Mouse (Mus musculus): ENCODE results near the gene Gm11568. TPM values are rescaled to one million over a fixed set of nuclear protein-coding genes. Genes with fewer than 3 reads are reported as not detected.
"Not testable (repeated sequence)": the region's sequence is repeated elsewhere in the genome, so short reads cannot be mapped to it uniquely, and the experiment has no call there.

Gene Gm11568
- polyA plus RNA-seq, 1 experiment, result not detected

DNA sequence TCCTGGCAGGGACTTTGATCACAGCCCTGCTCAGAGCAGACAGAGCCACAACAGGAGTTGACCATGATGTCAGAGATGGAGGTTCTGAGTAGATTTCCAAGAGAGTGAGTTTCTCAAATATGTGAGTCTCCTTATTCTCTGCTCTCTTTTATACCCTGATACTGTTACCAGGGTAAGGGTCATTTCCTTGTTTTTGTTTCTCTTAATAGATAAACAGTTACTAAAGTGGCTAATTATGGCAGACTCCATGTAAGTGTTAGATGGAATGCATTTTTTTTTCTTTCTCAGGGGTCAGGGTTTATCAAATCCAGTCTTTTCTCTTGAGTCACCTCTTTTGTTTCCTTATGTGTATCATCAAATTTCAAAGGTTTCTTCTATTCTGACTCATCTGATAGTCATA, 6.2 kb upstream of the Gm11568 start, which contains the start of gene Krtap4-16:
TSS of gene Krtap4-16 (minus strand) at position 101 of the 400 bp plus-strand sequence.
- H3K27ac ChIP-seq (ENCODE audit: insufficient read depth, low read length), result no peak within 1 kb of the TSS
- no peaks in the 10 kb centered on the region for H3K4me1 ChIP-seq (ENCODE audit: control insufficient read depth, insufficient read depth, low read length)
- TF ChIP-seq EP300 (IDR thresholded peaks at IDR 0.05; ENCODE audit: insufficient read depth, low read depth, low read length), result no peak
- TF ChIP-seq POLR2A (IDR thresholded peaks at IDR 0.05; ENCODE audit: insufficient read depth, low read length), result no peak
- TF ChIP-seq CTCF (IDR thresholded peaks at IDR 0.05; ENCODE audit: low read depth, low read length), result no peak
- H3K27me3 ChIP-seq (ENCODE audit: control insufficient read depth, insufficient read depth, low read length, poor library complexity, severe bottlenecking), result no peaks in the 10 kb centered on the region
- H3K4me3 ChIP-seq (ENCODE audit: low read depth, low read length), result no peak within 1 kb of the TSS
- no peaks in the 10 kb centered on the region for H3K36me3 ChIP-seq (ENCODE audit: control insufficient read depth, insufficient read depth, low read length, poor library complexity, severe bottlenecking)
- H3K9ac ChIP-seq (ENCODE audit: low read depth, poor library complexity, severe bottlenecking), result no peak within 1 kb of the TSS
- no peaks in the 10 kb centered on the region for H3K9me3 ChIP-seq (replicated peaks; ENCODE audit: control insufficient read depth, insufficient read depth, low read length, poor library complexity, severe bottlenecking)

DNA sequence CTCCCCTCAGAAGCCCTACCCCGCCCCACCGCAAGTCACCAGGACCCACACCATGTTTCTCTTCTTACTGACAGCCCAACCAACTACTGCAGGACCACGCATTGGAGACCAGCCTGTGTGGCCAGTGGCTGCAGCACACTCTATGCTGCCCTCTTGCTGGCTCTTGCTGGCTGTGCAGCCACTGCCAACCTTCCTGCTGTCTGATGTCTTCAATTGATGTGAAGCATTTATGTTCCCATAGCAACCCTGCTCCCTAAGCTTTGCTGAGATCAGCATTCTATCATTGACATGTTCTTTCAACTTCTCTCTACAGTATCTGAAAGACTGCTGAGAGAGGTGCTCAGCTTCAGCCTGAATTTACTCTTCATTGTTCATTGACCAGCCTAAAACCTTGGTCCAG, 3.6 kb upstream of the Gm11568 start:
- Histone ChIP-seq H3K27ac (ENCODE audit: insufficient read depth, low read length) (no peak overlapping the region), H3K27me3 (ENCODE audit: control insufficient read depth, insufficient read depth, low read length, poor library complexity, severe bottlenecking) (no peaks in the 10 kb centered on the region), H3K9ac (ENCODE audit: low read depth, poor library complexity, severe bottlenecking) (no peak overlapping the region), H3K4me1 (ENCODE audit: control insufficient read depth, insufficient read depth, low read length) (no peaks in the 10 kb centered on the region), H3K36me3 (ENCODE audit: control insufficient read depth, insufficient read depth, low read length, poor library complexity, severe bottlenecking) (no peaks in the 10 kb centered on the region), H3K9me3 (replicated peaks; ENCODE audit: control insufficient read depth, insufficient read depth, low read length, poor library complexity, severe bottlenecking) (no peaks in the 10 kb centered on the region), H3K4me3 (ENCODE audit: low read depth, low read length) (no peak overlapping the region)
- TF ChIP-seq CTCF (IDR thresholded peaks at IDR 0.05; ENCODE audit: low read depth, low read length) (peak; percentile 46), EP300 (IDR thresholded peaks at IDR 0.05; ENCODE audit: insufficient read depth, low read depth, low read length) (no peak)

DNA sequence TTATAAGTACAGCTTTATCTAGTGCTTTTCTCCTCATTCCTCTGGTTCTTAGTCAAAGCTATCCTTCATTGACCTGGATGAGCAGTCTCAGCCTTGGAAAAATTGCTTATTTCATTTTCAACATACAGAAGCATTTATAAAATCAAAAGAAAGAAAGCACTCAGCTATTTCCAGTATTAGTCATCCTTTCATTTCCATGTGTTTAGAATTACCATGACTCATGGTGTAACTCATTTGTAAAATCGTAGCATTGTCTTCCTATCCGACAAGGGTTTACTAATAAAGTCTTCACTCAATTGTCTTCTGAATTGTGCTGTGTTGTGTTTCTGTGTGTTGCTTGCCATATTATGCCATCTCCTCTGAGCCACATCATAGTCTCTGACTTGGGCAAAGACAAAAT, 1.0 kb downstream of the Gm11568 start:
- H3K27me3 ChIP-seq (ENCODE audit: control insufficient read depth, insufficient read depth, low read length, poor library complexity, severe bottlenecking), result no peaks in the 10 kb centered on the region
- TF ChIP-seq EP300 (IDR thresholded peaks at IDR 0.05; ENCODE audit: insufficient read depth, low read depth, low read length) (no peak), POLR2A (IDR thresholded peaks at IDR 0.05; ENCODE audit: insufficient read depth, low read length) (no peak), CTCF (IDR thresholded peaks at IDR 0.05; ENCODE audit: low read depth, low read length) (no peak)
- no peak overlapping the region for H3K4me3 ChIP-seq (ENCODE audit: low read depth, low read length)
- H3K9ac ChIP-seq (ENCODE audit: low read depth, poor library complexity, severe bottlenecking), result no peak overlapping the region
- H3K36me3 ChIP-seq (ENCODE audit: control insufficient read depth, insufficient read depth, low read length, poor library complexity, severe bottlenecking), result no peaks in the 10 kb centered on the region
- H3K9me3 ChIP-seq (replicated peaks; ENCODE audit: control insufficient read depth, insufficient read depth, low read length, poor library complexity, severe bottlenecking), result no peaks in the 10 kb centered on the region
- H3K4me1 ChIP-seq (ENCODE audit: control insufficient read depth, insufficient read depth, low read length), result no peaks in the 10 kb centered on the region
- H3K27ac ChIP-seq (ENCODE audit: insufficient read depth, low read length), result no peak overlapping the region

DNA sequence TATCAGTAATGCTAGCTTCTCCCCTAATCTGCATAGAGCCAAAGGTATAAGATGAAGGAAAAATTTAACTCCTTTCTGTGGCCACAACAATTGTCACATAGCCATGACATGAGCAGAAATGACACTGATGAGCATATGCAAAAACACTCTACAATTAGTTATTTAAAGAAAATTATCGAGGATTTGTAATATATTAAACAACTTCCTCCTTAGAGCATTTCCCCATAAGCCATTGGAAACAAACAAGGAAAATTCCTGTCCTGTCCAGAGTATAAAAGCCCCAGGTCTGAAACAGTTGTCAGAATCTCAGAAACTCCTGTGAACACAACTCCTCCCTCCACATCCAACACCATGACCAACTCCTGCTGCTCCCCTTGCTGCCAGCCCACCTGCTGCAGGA, 6.5 kb downstream of the Gm11568 start, which contains the start of gene Gm11559:
TSS of gene Gm11559 (plus strand) at position 301 of the 400 bp plus-strand sequence.
- not testable (repeated sequence) for H3K36me3 ChIP-seq (ENCODE audit: control insufficient read depth, insufficient read depth, low read length, poor library complexity, severe bottlenecking); H3K27ac ChIP-seq (ENCODE audit: insufficient read depth, low read length); H3K27me3 ChIP-seq (ENCODE audit: control insufficient read depth, insufficient read depth, low read length, poor library complexity, severe bottlenecking); H3K4me3 ChIP-seq (ENCODE audit: low read depth, low read length); H3K4me1 ChIP-seq (ENCODE audit: control insufficient read depth, insufficient read depth, low read length); H3K9me3 ChIP-seq (replicated peaks; ENCODE audit: control insufficient read depth, insufficient read depth, low read length, poor library complexity, severe bottlenecking); H3K9ac ChIP-seq (ENCODE audit: low read depth, poor library complexity, severe bottlenecking)

DNA sequence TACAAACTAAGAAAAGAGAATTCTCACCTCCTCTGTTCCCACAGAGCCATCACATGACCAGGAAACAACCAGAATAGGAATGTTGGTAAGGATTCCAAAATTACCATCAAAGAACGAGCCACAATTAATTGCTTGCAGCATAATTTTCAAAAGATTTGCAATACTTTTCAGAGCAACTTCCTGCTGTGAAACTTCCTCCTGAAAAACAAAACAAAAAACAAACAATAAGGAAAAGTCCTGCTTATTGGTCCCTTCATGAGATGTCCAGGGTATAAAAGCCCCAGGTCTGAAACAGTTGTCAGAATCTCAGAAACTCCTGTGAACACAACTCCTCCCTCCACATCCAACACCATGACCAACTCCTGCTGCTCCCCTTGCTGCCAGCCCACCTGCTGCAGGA, 15.4 kb downstream of the Gm11568 start, which contains the start of gene Krtap9-1:
TSS of gene Krtap9-1 (plus strand) at position 301 of the 400 bp plus-strand sequence.
- H3K9me3 ChIP-seq (replicated peaks; ENCODE audit: control insufficient read depth, insufficient read depth, low read length, poor library complexity, severe bottlenecking); H3K27me3 ChIP-seq (ENCODE audit: control insufficient read depth, insufficient read depth, low read length, poor library complexity, severe bottlenecking): not testable (repeated sequence)

DNA sequence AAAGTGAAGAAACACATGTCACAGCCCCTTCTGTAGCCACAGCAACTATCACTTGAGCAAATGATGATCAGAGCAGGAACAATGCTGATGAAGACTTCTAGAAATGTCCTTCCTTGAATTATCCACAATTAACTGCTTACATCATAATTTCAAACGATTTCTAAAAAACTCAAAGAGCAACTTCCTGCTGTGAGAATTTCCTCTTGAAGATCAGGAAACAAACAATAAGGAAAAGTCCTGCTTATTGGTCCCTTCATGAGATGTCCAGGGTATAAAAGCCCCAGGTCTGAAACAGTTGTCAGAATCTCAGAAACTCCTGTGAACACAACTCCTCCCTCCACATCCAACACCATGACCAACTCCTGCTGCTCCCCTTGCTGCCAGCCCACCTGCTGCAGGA, 21.2 kb downstream of the Gm11568 start, which contains the start of gene Gm11567:
TSS of gene Gm11567 (plus strand) at position 301 of the 400 bp plus-strand sequence.
- not testable (repeated sequence) for H3K27me3 ChIP-seq (ENCODE audit: control insufficient read depth, insufficient read depth, low read length, poor library complexity, severe bottlenecking); H3K9ac ChIP-seq (ENCODE audit: low read depth, poor library complexity, severe bottlenecking); H3K27ac ChIP-seq (ENCODE audit: insufficient read depth, low read length); H3K4me3 ChIP-seq (ENCODE audit: low read depth, low read length); H3K9me3 ChIP-seq (replicated peaks; ENCODE audit: control insufficient read depth, insufficient read depth, low read length, poor library complexity, severe bottlenecking); H3K36me3 ChIP-seq (ENCODE audit: control insufficient read depth, insufficient read depth, low read length, poor library complexity, severe bottlenecking); H3K4me1 ChIP-seq (ENCODE audit: control insufficient read depth, insufficient read depth, low read length)

More for the DNA sequence above, 15.4 kb downstream of the Gm11568 start, which contains the start of gene Krtap9-1:
- not testable (repeated sequence) for H3K27ac ChIP-seq (ENCODE audit: insufficient read depth, low read length); H3K36me3 ChIP-seq (ENCODE audit: control insufficient read depth, insufficient read depth, low read length, poor library complexity, severe bottlenecking); H3K9ac ChIP-seq (ENCODE audit: low read depth, poor library complexity, severe bottlenecking); H3K4me3 ChIP-seq (ENCODE audit: low read depth, low read length); H3K4me1 ChIP-seq (ENCODE audit: control insufficient read depth, insufficient read depth, low read length)

DNA sequence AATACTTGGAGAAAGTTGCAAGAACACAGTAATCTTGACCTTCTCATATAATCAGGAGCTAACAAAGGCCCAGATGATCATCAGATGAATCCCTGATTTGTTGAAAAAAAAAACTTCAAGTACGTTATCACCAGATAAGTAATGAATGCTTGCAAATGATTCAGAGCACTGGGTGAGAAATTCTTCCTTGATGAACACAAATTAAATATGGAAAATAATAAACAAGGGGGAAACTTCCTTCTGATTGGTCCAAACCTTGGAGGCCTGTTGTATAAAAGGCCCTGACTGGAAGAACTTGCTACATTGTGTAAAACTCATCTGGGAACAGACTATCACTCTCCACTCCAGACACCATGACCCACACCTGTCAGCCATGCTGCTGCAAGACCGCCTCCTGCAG, 49.9 kb downstream of the Gm11568 start, which contains the start of gene Krtap31-1:
TSS of gene Krtap31-1 (plus strand) at position 301 of the 400 bp plus-strand sequence.
- H3K4me3 ChIP-seq (ENCODE audit: low read depth, low read length), result no peak within 1 kb of the TSS
- no peaks in the 10 kb centered on the region for H3K4me1 ChIP-seq (ENCODE audit: control insufficient read depth, insufficient read depth, low read length)
- H3K27ac ChIP-seq (ENCODE audit: insufficient read depth, low read length), result no peak within 1 kb of the TSS
- H3K9me3 ChIP-seq (replicated peaks; ENCODE audit: control insufficient read depth, insufficient read depth, low read length, poor library complexity, severe bottlenecking), result no peaks in the 10 kb centered on the region
- H3K27me3 ChIP-seq (ENCODE audit: control insufficient read depth, insufficient read depth, low read length, poor library complexity, severe bottlenecking), result no peaks in the 10 kb centered on the region
- H3K9ac ChIP-seq (ENCODE audit: low read depth, poor library complexity, severe bottlenecking), result no peak within 1 kb of the TSS
- H3K36me3 ChIP-seq (ENCODE audit: control insufficient read depth, insufficient read depth, low read length, poor library complexity, severe bottlenecking), result no peaks in the 10 kb centered on the region
- TF ChIP-seq POLR2A (IDR thresholded peaks at IDR 0.05; ENCODE audit: insufficient read depth, low read length) (no peak), EP300 (IDR thresholded peaks at IDR 0.05; ENCODE audit: insufficient read depth, low read depth, low read length) (no peak), CTCF (IDR thresholded peaks at IDR 0.05; ENCODE audit: low read depth, low read length) (no peak)

Other genes starting within 250 kb of the Gm11568 start
- gene Gm11937, start 247.7 kb upstream of the Gm11568 start, polyA plus RNA-seq (2011; ENCODE audit: insufficient read depth, insufficient read length, low read depth, missing spikeins), result not detected in 2 replicates
- gene Krtap2-4, start 243.1 kb upstream of the Gm11568 start, polyA plus RNA-seq (2011; ENCODE audit: insufficient read depth, insufficient read length, low read depth, missing spikeins), result not detected in 2 replicates
- not detected in 2 replicates for gene Gm11562, start 237.5 kb upstream of the Gm11568 start, polyA plus RNA-seq (2011; ENCODE audit: insufficient read depth, insufficient read length, low read depth, missing spikeins)
- not detected in 2 replicates for gene Krtap4-1, start 229.7 kb upstream of the Gm11568 start, polyA plus RNA-seq (2011; ENCODE audit: insufficient read depth, insufficient read length, low read depth, missing spikeins)
- gene Krtap4-2, start 222.8 kb upstream of the Gm11568 start, polyA plus RNA-seq (2011; ENCODE audit: insufficient read depth, insufficient read length, low read depth, missing spikeins), result not detected in 2 replicates
- gene Krtap4-7, start 213.8 kb upstream of the Gm11568 start, polyA plus RNA-seq (2011; ENCODE audit: insufficient read depth, insufficient read length, low read depth, missing spikeins), result not detected in 2 replicates
- gene Gm11555, start 207.7 kb upstream of the Gm11568 start, polyA plus RNA-seq (2011; ENCODE audit: insufficient read depth, insufficient read length, low read depth, missing spikeins), result not detected in 2 replicates
- not detected in 2 replicates for gene Gm11563, start 199.0 kb upstream of the Gm11568 start, polyA plus RNA-seq (2011; ENCODE audit: insufficient read depth, insufficient read length, low read depth, missing spikeins)
- not detected in 2 replicates for gene Krtap4-6, start 192.0 kb upstream of the Gm11568 start, polyA plus RNA-seq (2011; ENCODE audit: insufficient read depth, insufficient read length, low read depth, missing spikeins)
- gene Gm14190, start 167.2 kb upstream of the Gm11568 start, polyA plus RNA-seq (2011; ENCODE audit: insufficient read depth, insufficient read length, low read depth, missing spikeins), result not detected in 2 replicates
- not detected in 2 replicates for gene Gm14180, start 123.6 kb upstream of the Gm11568 start, polyA plus RNA-seq (2011; ENCODE audit: insufficient read depth, insufficient read length, low read depth, missing spikeins)
- gene Gm11595, start 85.0 kb upstream of the Gm11568 start, polyA plus RNA-seq (2011; ENCODE audit: insufficient read depth, insufficient read length, low read depth, missing spikeins), result not detected in 2 replicates
- not detected in 2 replicates for gene Krtap4-8, start 77.2 kb upstream of the Gm11568 start, polyA plus RNA-seq (2011; ENCODE audit: insufficient read depth, insufficient read length, low read depth, missing spikeins)
- gene Krtap4-9, start 72.7 kb upstream of the Gm11568 start, polyA plus RNA-seq (2011; ENCODE audit: insufficient read depth, insufficient read length, low read depth, missing spikeins), result not detected in 2 replicates
- not detected in 2 replicates for gene Gm11596, start 64.5 kb upstream of the Gm11568 start, polyA plus RNA-seq (2011; ENCODE audit: insufficient read depth, insufficient read length, low read depth, missing spikeins)
- not detected in 2 replicates for gene Gm11569, start 59.0 kb upstream of the Gm11568 start, polyA plus RNA-seq (2011; ENCODE audit: insufficient read depth, insufficient read length, low read depth, missing spikeins)
- gene Gm11554, start 53.5 kb upstream of the Gm11568 start, polyA plus RNA-seq (2011; ENCODE audit: insufficient read depth, insufficient read length, low read depth, missing spikeins), result not detected in 2 replicates
- not detected in 2 replicates for gene Krtap4-13, start 48.0 kb upstream of the Gm11568 start, polyA plus RNA-seq (2011; ENCODE audit: insufficient read depth, insufficient read length, low read depth, missing spikeins)
- gene Gm11564, start 42.3 kb upstream of the Gm11568 start, polyA plus RNA-seq (2011; ENCODE audit: insufficient read depth, insufficient read length, low read depth, missing spikeins), result not detected in 2 replicates
- not detected in 2 replicates for gene 2300003K06Rik, start 19.9 kb upstream of the Gm11568 start, polyA plus RNA-seq (2011; ENCODE audit: insufficient read depth, insufficient read length, low read depth, missing spikeins)
- gene Krtap4-16, start 6.3 kb upstream of the Gm11568 start, polyA plus RNA-seq (2011; ENCODE audit: insufficient read depth, insufficient read length, low read depth, missing spikeins), result not detected in 2 replicates
- not detected in 2 replicates for gene Gm11559, start 6.6 kb downstream of the Gm11568 start, polyA plus RNA-seq (2011; ENCODE audit: insufficient read depth, insufficient read length, low read depth, missing spikeins)
- not detected in 2 replicates for gene Krtap9-1, start 15.5 kb downstream of the Gm11568 start, polyA plus RNA-seq (2011; ENCODE audit: insufficient read depth, insufficient read length, low read depth, missing spikeins)
- gene Gm11567, start 21.3 kb downstream of the Gm11568 start, polyA plus RNA-seq (2011; ENCODE audit: insufficient read depth, insufficient read length, low read depth, missing spikeins), result not detected in 2 replicates
- gene Krtap31-1, start 50.0 kb downstream of the Gm11568 start, polyA plus RNA-seq (2011; ENCODE audit: insufficient read depth, insufficient read length, low read depth, missing spikeins), result not detected in 2 replicates
- not detected in 2 replicates for gene Gm11565, start 56.8 kb downstream of the Gm11568 start, polyA plus RNA-seq (2011; ENCODE audit: insufficient read depth, insufficient read length, low read depth, missing spikeins)
- not detected in 2 replicates for gene Krtap31-2, start 78.4 kb downstream of the Gm11568 start, polyA plus RNA-seq (2011; ENCODE audit: insufficient read depth, insufficient read length, low read depth, missing spikeins)
- not detected in 2 replicates for gene Krtap9-5, start 90.6 kb downstream of the Gm11568 start, polyA plus RNA-seq (2011; ENCODE audit: insufficient read depth, insufficient read length, low read depth, missing spikeins)
- not detected in 2 replicates for gene Krtap29-1, start 121.1 kb downstream of the Gm11568 start, polyA plus RNA-seq (2011; ENCODE audit: insufficient read depth, insufficient read length, low read depth, missing spikeins)
- gene Krtap16-1, start 128.7 kb downstream of the Gm11568 start, polyA plus RNA-seq (2011; ENCODE audit: insufficient read depth, insufficient read length, low read depth, missing spikeins), result not detected in 2 replicates
- not detected in 2 replicates for gene Krtap17-1, start 136.1 kb downstream of the Gm11568 start, polyA plus RNA-seq (2011; ENCODE audit: insufficient read depth, insufficient read length, low read depth, missing spikeins)
- not detected in 2 replicates for gene Krt33a, start 158.3 kb downstream of the Gm11568 start, polyA plus RNA-seq (2011; ENCODE audit: insufficient read depth, insufficient read length, low read depth, missing spikeins)
- not detected in 2 replicates for gene Krt33b, start 172.0 kb downstream of the Gm11568 start, polyA plus RNA-seq (2011; ENCODE audit: insufficient read depth, insufficient read length, low read depth, missing spikeins)
- gene Krt34, start 183.6 kb downstream of the Gm11568 start, polyA plus RNA-seq (2011; ENCODE audit: insufficient read depth, insufficient read length, low read depth, missing spikeins), result not detected in 2 replicates
- gene Krt31, start 192.6 kb downstream of the Gm11568 start, polyA plus RNA-seq (2011; ENCODE audit: insufficient read depth, insufficient read length, low read depth, missing spikeins), result not detected in 2 replicates
- gene Krt32, start 230.3 kb downstream of the Gm11568 start, polyA plus RNA-seq (2011; ENCODE audit: insufficient read depth, insufficient read length, low read depth, missing spikeins), result not detected in 2 replicates
- gene Krt35, start 238.3 kb downstream of the Gm11568 start, polyA plus RNA-seq (2011; ENCODE audit: insufficient read depth, insufficient read length, low read depth, missing spikeins), result not detected in 2 replicates
- not detected in 2 replicates for gene Krt36, start 247.7 kb downstream of the Gm11568 start, polyA plus RNA-seq (2011; ENCODE audit: insufficient read depth, insufficient read length, low read depth, missing spikeins)